ENCODE assay signal across 14 mouse cellular contexts in genomic region chr9:77528379-77529041, GRCm38 (mm10). TPM values are rescaled to one million over a fixed set of nuclear protein-coding genes. Genes with fewer than 3 reads are reported as not detected.
DNase-seq lines count a peak whose midpoint lies in the region; ATAC-seq and TF ChIP-seq lines count a peak whose summit lies in the region.
"Had no signal": no experiment of that assay in that cellular context is flagged by ENCODE, and none has a peak within 500 bp of the region (broad histone marks: within the 10 kb centered on the region; RNA-seq: fewer than 3 reads in every experiment).

No protein-coding gene starts in this region.

- no peak for TF ChIP-seq EP300 in stomach, postnatal 0 days (optimal IDR thresholded peaks at IDR 0.05)

- no peaks in the 10 kb centered on the region for H3K9me3 ChIP-seq in forebrain, embryonic 12.5 days
- H3K9me3 ChIP-seq in forebrain, embryonic 10.5 days: no peaks in the 10 kb centered on the region
- H3K9me3 ChIP-seq in stomach, postnatal 0 days (ENCODE audit: control insufficient read depth, low read length): no peaks in the 10 kb centered on the region

- no peak overlapping the region for H3K4me3 ChIP-seq in forebrain, embryonic 12.5 days (replicated peaks)
- H3K4me3 ChIP-seq in forebrain, embryonic 10.5 days: no peak overlapping the region
- no peak overlapping the region for H3K4me3 ChIP-seq in thymus, adult 2 months (ENCODE audit: control insufficient read depth, insufficient read depth, low read length)
- H3K4me3 ChIP-seq in stomach, postnatal 0 days (ENCODE audit: low read depth, low read length): no peak overlapping the region
- H3K4me3 ChIP-seq: heart, adult 2 months; layer of hippocampus, adult 2 months had no signal

- H3K27me3 ChIP-seq in forebrain, embryonic 12.5 days: no peaks in the 10 kb centered on the region
- H3K27me3 ChIP-seq in forebrain, embryonic 10.5 days (ENCODE audit: poor library complexity, severe bottlenecking): no peaks in the 10 kb centered on the region
- no peaks in the 10 kb centered on the region for H3K27me3 ChIP-seq in thymus, adult 2 months (ENCODE audit: control insufficient read depth, insufficient read depth, low read length)
- H3K27me3 ChIP-seq in stomach, postnatal 0 days (ENCODE audit: control insufficient read depth, insufficient read depth, low read length): no peaks in the 10 kb centered on the region

- H3K9ac ChIP-seq in forebrain, embryonic 12.5 days: no peak overlapping the region
- H3K9ac ChIP-seq in stomach, postnatal 0 days (ENCODE audit: low read length): no peak overlapping the region

- no peaks in the 10 kb centered on the region for H3K36me3 ChIP-seq in forebrain, embryonic 12.5 days (replicated peaks)
- H3K36me3 ChIP-seq in forebrain, embryonic 10.5 days (replicated peaks): no peaks in the 10 kb centered on the region
- H3K36me3 ChIP-seq in thymus, adult 2 months (ENCODE audit: control insufficient read depth, insufficient read depth, low read length): no peaks in the 10 kb centered on the region
- H3K36me3 ChIP-seq in stomach, postnatal 0 days (ENCODE audit: control insufficient read depth, insufficient read depth, low read length): no peaks in the 10 kb centered on the region

- H3K4me2 ChIP-seq in forebrain, embryonic 12.5 days: no peak overlapping the region
- no peak overlapping the region for H3K4me2 ChIP-seq in stomach, postnatal 0 days (replicated peaks; ENCODE audit: low read depth)

- H3K27ac ChIP-seq in forebrain, embryonic 12.5 days: no peak overlapping the region
- no peak overlapping the region for H3K27ac ChIP-seq in forebrain, embryonic 10.5 days
- no peak overlapping the region for H3K27ac ChIP-seq in thymus, adult 2 months (ENCODE audit: control insufficient read depth, insufficient read depth, low read length)
- peak overlapping the region; percentile 56; the same call in 1 of the 2 replicates for H3K27ac ChIP-seq in stomach, postnatal 0 days (replicated peaks)
- H3K27ac ChIP-seq: heart, adult 2 months; layer of hippocampus, adult 2 months had no signal

- 79% methylated on average over 5 of the region's 5 CpGs for WGBS in forebrain, embryonic 12.5 days
- WGBS in forebrain, embryonic 10.5 days: 79% methylated on average over 5 of the region's 5 CpGs
- WGBS in thymus, adult 2 months: 92% methylated on average over 5 of the region's 5 CpGs
- 73% methylated on average over 5 of the region's 5 CpGs for WGBS in stomach, postnatal 0 days

- ATAC-seq in forebrain, embryonic 12.5 days (ENCODE audit: low FRiP score): 0 out of 2 replicates have a peak, but pooled peaks have one; percentile 34
- ATAC-seq in megakaryocyte, adult 5-6 weeks (ENCODE audit: poor library complexity, severe bottlenecking): peak; percentile 82
- ATAC-seq in stomach, postnatal 0 days (ENCODE audit: low FRiP score, low TSS enrichment): peak; percentile 91
- ATAC-seq in cerebellum, adult (ENCODE audit: insufficient number of reproducible peaks, low FRiP score, low TSS enrichment): no peak
- ATAC-seq: inflammation-experienced regulatory T-cells, adult 6 months had no signal

- no peak for TF ChIP-seq POLR2A in thymus, adult 2 months (IDR thresholded peaks at IDR 0.05; ENCODE audit: control insufficient read depth, extremely low read depth, insufficient read depth, low read length, poor library complexity)

- TF ChIP-seq CTCF in thymus, adult 2 months (IDR thresholded peaks at IDR 0.05; ENCODE audit: borderline replicate concordance, control insufficient read depth, extremely low read depth, insufficient read depth, low read length, poor library complexity): no peak
- TF ChIP-seq CTCF in stomach, postnatal 0 days (IDR thresholded peaks at IDR 0.05; ENCODE audit: low read depth): no peak

- no peak for DNase-seq in forebrain, embryonic 10.5 days (ENCODE audit: extremely low spot score, low spot score)
- DNase-seq in thymus, postnatal 14 days: peak; percentile 2
- no peak for DNase-seq in thymus, adult 2 months
- DNase-seq in stomach, postnatal 0 days (ENCODE audit: low spot score): peak; percentile 59
- DNase-seq in cerebellum, adult 9-11 months: no peak
- DNase-seq: cerebellum, adult 9-10 months; heart, adult 2 months; heart, postnatal 36 days; lung, postnatal 14 days had no signal

- peaks cover 42% of the 10 kb centered on the region for H3K4me1 ChIP-seq in forebrain, embryonic 12.5 days
- peaks cover 64% of the 10 kb centered on the region for H3K4me1 ChIP-seq in forebrain, embryonic 10.5 days
- peaks cover 26% of the 10 kb centered on the region for H3K4me1 ChIP-seq in thymus, adult 2 months (replicated peaks; ENCODE audit: control insufficient read depth, insufficient read depth, low read length)
- H3K4me1 ChIP-seq in stomach, postnatal 0 days (replicated peaks; ENCODE audit: control insufficient read depth, insufficient read depth): peaks cover 3% of the 10 kb centered on the region; the same call in 1 of the 2 replicates

RNA-seq across cellular contexts. Expression of gene Lrrc1, which starts 16.2 kb away (rescaled TPM):
- 18.1 and 21.4 TPM in 2 replicates for polyA plus RNA-seq in forebrain, embryonic 12.5 days (2016; fragmentation: Nextera tagmentation; extraction: Ambion mirVana)
- 14.4 and 15.9 TPM in 2 replicates for polyA plus RNA-seq in forebrain, embryonic 10.5 days (2016; fragmentation: Nextera tagmentation; extraction: Ambion mirVana)
- 51.3 and 76.0 TPM in 2 replicates for polyA plus RNA-seq in thymus, adult 2 months (2012; rRNA removed)
- 1.8 and 3.9 TPM in 2 replicates for total RNA-seq in megakaryocyte, adult 5-6 weeks (2015)
- 1.7 and 5.0 TPM in 2 replicates for total RNA-seq in megakaryocyte, adult 5-6 weeks (2017)
- polyA plus RNA-seq in stomach, postnatal 0 days (2015; fragmentation: Nextera tagmentation; extraction: Ambion mirVana): 14.9 and 16.2 TPM in 2 replicates

Comparison
In these comparisons a context has a peak if more than half of its experiments do, and no peak if none do; other contexts are left out.
1. DNase-seq: peak in thymus, postnatal 14 days (single experiment) and stomach, postnatal 0 days (single experiment); none in forebrain, embryonic 10.5 days (single experiment), thymus, adult 2 months (single experiment) and cerebellum, adult 9-11 months (single experiment).